Comparison of ENCODE assay signal across 10 mouse cellular contexts in genomic region chr6:85339273-85339901, GRCm38 (mm10). TPM values are rescaled to one million over a fixed set of nuclear protein-coding genes. Genes with fewer than 3 reads are reported as not detected.
A peak's percentile ranks its signal among the peaks of the same experiment; 100 is the strongest.
DNase-seq lines count a peak whose midpoint lies in the region; ATAC-seq and TF ChIP-seq lines count a peak whose summit lies in the region.
"Had no signal": no experiment of that assay in that cellular context is flagged by ENCODE, and none has a peak within 500 bp of the region (broad histone marks: within the 10 kb centered on the region; RNA-seq: fewer than 3 reads in every experiment).

No protein-coding gene starts in this region.

- ATAC-seq in G1E (ENCODE audit: extremely low read depth, insufficient number of reproducible peaks, low FRiP score, poor library complexity, severe bottlenecking), result no peak
- ATAC-seq in megakaryocyte progenitor cell, adult 5-6 weeks (replicated peaks; ENCODE audit: poor library complexity), result peak; percentile 97

- no peaks in the 10 kb centered on the region for H3K4me1 ChIP-seq in G1E (ENCODE audit: insufficient read depth, low read depth, low read length)
- H3K4me1 ChIP-seq: midbrain, embryonic 12.5 days had no signal

- no peaks in the 10 kb centered on the region for H3K9me3 ChIP-seq in G1E (replicated peaks)
- H3K9me3 ChIP-seq: midbrain, embryonic 12.5 days had no signal

- peak; percentile 66 for DNase-seq in layer of hippocampus, adult 11-12 months (ENCODE audit: low spot score)
- DNase-seq in layer of hippocampus, adult 8-10 months (ENCODE audit: low spot score in 2 of 2), result no peak
- DNase-seq in G1E (ENCODE audit: low spot score), result peak; percentile 33
- DNase-seq in cerebellum, adult 9-10 months, result peak; percentile 84
- peak; percentile 67 for DNase-seq in kidney, postnatal 14 days
- peak; percentile 20 to 58 for DNase-seq in thymus, postnatal 10 days (ENCODE audit: low spot score in 2 of 2)
- DNase-seq in frontal cortex, postnatal 25 days (ENCODE audit: low spot score in 2 of 2), result no peak

- H3K4me3 ChIP-seq in G1E (ENCODE audit: low read depth, low read length), result no peak overlapping the region
- H3K4me3 ChIP-seq: erythroblast, embryonic 14.5 days; midbrain, embryonic 12.5 days had no signal

- no peak for TF ChIP-seq CTCF in G1E (IDR thresholded peaks at IDR 0.05; ENCODE audit: low read depth, low read length)

- H3K36me3 ChIP-seq in G1E (replicated peaks), result no peaks in the 10 kb centered on the region

- peaks cover 21% of the 10 kb centered on the region for H3K27me3 ChIP-seq in G1E (ENCODE audit: insufficient read depth, low read length)

RNA-seq across cellular contexts. Expression of gene Sfxn5, which starts 6.2 kb away (rescaled TPM):
- 100 to 1,000 TPM; 176 to 205 (median 188) TPM for total RNA-seq in layer of hippocampus, adult 8-10 months (2022)
- total RNA-seq in G1E (2014; fragmentation: Nextera tagmentation) (not detected in 2 replicates), G1E (2017) (0.12 and 0.38 TPM in 2 replicates)
- polyA plus RNA-seq in G1E (2012), result 0.04 TPM in 1 of 2 replicates, not detected in the other
- total RNA-seq in megakaryocyte progenitor cell, adult 5-6 weeks (2015), result 1.1 and 2.7 TPM in 2 replicates
- total RNA-seq in megakaryocyte progenitor cell, adult 5-6 weeks (2017), result 1.7 and 2.3 TPM in 2 replicates

RNA-seq across cellular contexts. Expression of gene Rab11fip5, which starts 35.0 kb away (rescaled TPM):
- total RNA-seq in layer of hippocampus, adult 8-10 months (2022), result 10 to 100 TPM; 62.8 to 68.1 (median 65.7) TPM
- not detected in 2 replicates for total RNA-seq in G1E (2014; fragmentation: Nextera tagmentation)
- 0.27 TPM in 1 of 2 replicates, not detected in the other for total RNA-seq in G1E (2017)
- not detected in 2 replicates for polyA plus RNA-seq in G1E (2012)
- total RNA-seq in megakaryocyte progenitor cell, adult 5-6 weeks (2015), result 4.2 and 4.4 TPM in 2 replicates
- 3.1 and 5.5 TPM in 2 replicates for total RNA-seq in megakaryocyte progenitor cell, adult 5-6 weeks (2017)

Comparison
In these comparisons a context has a peak if more than half of its experiments do, and no peak if none do; other contexts are left out.
1. DNase-seq: peak in layer of hippocampus, adult 11-12 months (single experiment), G1E (single experiment), cerebellum, adult 9-10 months (single experiment), kidney, postnatal 14 days (single experiment) and thymus, postnatal 10 days (2 of 2); none in layer of hippocampus, adult 8-10 months (0 of 2) and frontal cortex, postnatal 25 days (0 of 2).
2. RNA of gene Sfxn5, which starts 6.2 kb away (total RNA-seq): 176 to 205 TPM in layer of hippocampus, adult 8-10 months; 1.1 to 2.7 TPM in megakaryocyte progenitor cell, adult 5-6 weeks and 0.12 to 0.38 TPM in G1E; every median in the first group is over 10 times any median in the second.
3. RNA of gene Rab11fip5, which starts 35.0 kb away (total RNA-seq): 62.8 to 68.1 TPM in layer of hippocampus, adult 8-10 months; 3.1 to 5.5 TPM in megakaryocyte progenitor cell, adult 5-6 weeks and 0.27 TPM in G1E; every median in the first group is over 4 times any median in the second.